Mouse (Mus musculus) embryonic facial prominence, embryonic 11.5 days (tissue): ENCODE results near the gene Rhou. TPM values are rescaled to one million over a fixed set of nuclear protein-coding genes. Genes with fewer than 3 reads are reported as not detected.
"Not testable (repeated sequence)": the region's sequence is repeated elsewhere in the genome, so short reads cannot be mapped to it uniquely, and the experiment has no call there.

Experiments
- ATAC-seq: fragments of 200-750 bp; cut with Nextera tagmentation; replicated peaks from 2 replicates; pipeline ENCODE4 v1.8.0; 2017; ENCODE audit warnings: low read depth; ENCODE audit not compliant: insufficient number of reproducible peaks, low FRiP score, low TSS enrichment
- DNase-seq: peaks from one replicate; pipeline ENCODE4 v3.0.0-alpha.2; 2015; ENCODE audit warnings: low spot score
- H3K27ac ChIP-seq: fragments of 300-500 bp; sonication (generic); replicated peaks from 2 replicates; pipeline ENCODE4 v1.5.1; 2014; ENCODE audit warnings: mild to moderate bottlenecking, low read depth, low read length, control low read depth
- H3K27me3 ChIP-seq: fragments of 300-500 bp; sonication (generic); 2 replicates; pipeline ENCODE4 v1.6.1; 2014; ENCODE audit warnings: mild to moderate bottlenecking, low read length, moderate library complexity, mixed read lengths; ENCODE audit not compliant: control insufficient read depth, insufficient read depth
- H3K36me3 ChIP-seq: fragments of 300-500 bp; sonication (generic); replicated peaks from 2 replicates; pipeline ENCODE4 v1.6.1; 2014; ENCODE audit warnings: low read depth, mild to moderate bottlenecking, low read length, moderate library complexity, mixed read lengths; ENCODE audit not compliant: control insufficient read depth, insufficient read depth
- H3K4me1 ChIP-seq: fragments of 300-500 bp; sonication (generic); 2 replicates; pipeline ENCODE4 v1.6.1; 2014; ENCODE audit warnings: low read length, mixed read lengths; ENCODE audit not compliant: control insufficient read depth, insufficient read depth
- H3K4me2 ChIP-seq: fragments of 300-500 bp; sonication (generic); 2 replicates; pipeline ENCODE4 v1.6.1; 2014; ENCODE audit warnings: low read depth, mild to moderate bottlenecking, control low read depth, low read length, moderate library complexity
- H3K4me3 ChIP-seq: fragments of 300-500 bp; sonication (generic); 2 replicates; pipeline ENCODE4 v1.5.1; 2014; ENCODE audit warnings: low read depth, low read length, control low read depth
- H3K9ac ChIP-seq: fragments of 300-500 bp; sonication (generic); replicated peaks from 2 replicates; pipeline ENCODE4 v1.6.1; 2014; ENCODE audit warnings: mild to moderate bottlenecking, control low read depth, low read length
- H3K9me3 ChIP-seq: fragments of 300-500 bp; sonication (generic); replicated peaks from 2 replicates; pipeline ENCODE4 v1.6.1; 2016; ENCODE audit warnings: mild to moderate bottlenecking, low read length, inconsistent platforms, mixed read lengths; ENCODE audit not compliant: control insufficient read depth
- WGBS: fragments of 180-500 bp; shearing (Covaris S2); extraction: QIAGEN DNeasy Blood & Tissue Kit; methylation state at CpG from one replicate; pipeline ENCODE4 v1.1.7; 2014; 5-methylcytosine and 5-hydroxymethylcytosine counted together
- polyA plus RNA-seq: library from polyadenylated mRNA; unstranded; fragments of >200 nt; fragmentation: Nextera tagmentation; extraction: Ambion mirVana; gene quantifications from 2 replicates; pipeline ENCODE4 v1.2.1, GENCODE M21; 2014

Rhou gene
- polyA plus RNA-seq, 1 experiment from 2014 or later, result 11.2 TPM

DNA sequence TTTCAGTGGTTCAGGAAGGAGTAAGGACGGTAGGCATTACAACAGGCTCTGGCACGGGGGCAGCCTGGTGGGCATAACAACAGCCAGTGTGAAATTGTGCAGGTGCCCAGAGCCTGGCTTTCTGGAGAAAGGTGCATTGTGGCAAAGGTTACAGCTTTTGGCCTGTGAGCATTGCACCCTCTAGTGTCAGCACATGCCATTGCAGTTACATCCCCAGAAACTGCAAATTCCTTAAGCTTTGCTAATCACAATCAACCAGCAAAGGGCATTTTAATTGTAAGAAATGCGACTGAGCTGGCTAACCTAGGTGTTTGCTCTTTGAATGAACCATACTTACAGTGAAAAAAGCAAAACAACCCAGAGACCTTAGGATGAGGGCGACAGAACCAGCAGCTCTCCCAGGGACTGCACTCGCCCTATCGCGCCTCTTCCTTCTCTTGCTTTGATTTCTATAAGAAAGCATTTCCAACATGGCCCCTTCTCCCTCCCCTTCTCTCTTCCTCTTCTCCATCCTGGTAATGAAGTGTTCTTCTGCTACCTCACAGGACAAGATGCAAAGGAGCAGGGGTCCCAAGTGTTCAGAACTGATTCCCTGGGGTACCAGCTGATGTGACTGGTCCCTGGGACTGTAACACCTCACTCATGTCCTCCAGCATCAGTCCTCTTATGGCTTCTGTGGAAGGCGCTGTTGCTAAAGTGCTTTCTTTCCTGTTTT, 25.3 kb upstream of the Rhou start:
- Histone ChIP-seq H3K4me1 (no peaks in the 10 kb centered on the region), H3K9ac (no peak overlapping the region), H3K27me3 (peaks cover 8% of the 10 kb centered on the region), H3K36me3 (no peaks in the 10 kb centered on the region), H3K4me2 (peak overlapping the region; percentile 34), H3K4me3 (peak overlapping the region; percentile 19), H3K9me3 (no peaks in the 10 kb centered on the region), H3K27ac (no peak overlapping the region)
- DNase-seq (peak; percentile 74), ATAC-seq (no peak)
- 5% methylated on average over 8 of the region's 8 CpGs for WGBS

DNA sequence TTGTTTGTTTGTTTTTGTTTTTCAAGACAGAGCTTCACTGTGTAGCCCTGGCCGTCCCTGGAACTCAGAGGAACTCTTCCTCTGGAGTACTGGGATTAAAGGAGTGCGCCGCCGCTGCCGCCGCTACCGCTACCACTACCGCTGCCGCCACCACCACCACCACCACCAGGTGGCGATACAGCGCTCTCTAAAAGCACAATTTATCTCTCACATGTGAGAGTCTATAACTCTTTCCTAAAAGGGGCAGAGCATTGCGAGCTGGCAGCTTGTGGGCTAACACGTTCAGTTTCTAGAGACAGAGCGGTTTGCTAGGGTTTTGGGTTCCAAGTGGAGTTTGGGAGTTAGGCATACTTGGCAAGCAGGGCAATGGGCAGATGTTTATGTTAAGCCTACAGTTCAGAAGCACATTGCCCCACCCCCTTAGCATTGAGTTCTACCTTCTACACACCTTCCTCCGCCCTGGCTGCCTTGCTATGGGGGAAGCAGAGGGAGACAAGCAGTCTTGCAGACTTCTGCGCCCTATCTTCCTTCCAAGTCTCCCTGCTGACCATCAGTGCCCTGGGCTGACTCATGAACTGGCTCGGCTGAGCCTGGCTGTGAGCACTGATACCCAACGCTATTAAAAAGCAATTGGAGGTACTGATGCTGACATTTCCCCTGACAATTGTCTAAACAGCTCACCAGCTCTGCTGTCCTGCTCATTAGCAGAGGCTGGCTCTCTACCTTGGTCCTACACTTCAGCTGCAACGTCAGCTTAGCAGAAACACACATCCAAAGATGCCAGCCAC, 24.6 kb upstream of the Rhou start:
- DNase-seq, result peak; percentile 93
- 14% methylated on average over 17 of the region's 19 CpGs for WGBS
- H3K4me1 ChIP-seq, result no peaks in the 10 kb centered on the region
- peak; percentile 30; the same call in 1 of the 2 replicates for ATAC-seq
- peak overlapping the region; percentile 34 for H3K4me2 ChIP-seq
- no peak overlapping the region for H3K27ac ChIP-seq
- H3K36me3 ChIP-seq, result no peaks in the 10 kb centered on the region
- peak overlapping the region; percentile 19 for H3K4me3 ChIP-seq
- no peaks in the 10 kb centered on the region for H3K9me3 ChIP-seq
- no peak overlapping the region for H3K9ac ChIP-seq
- peaks cover 8% of the 10 kb centered on the region for H3K27me3 ChIP-seq

DNA sequence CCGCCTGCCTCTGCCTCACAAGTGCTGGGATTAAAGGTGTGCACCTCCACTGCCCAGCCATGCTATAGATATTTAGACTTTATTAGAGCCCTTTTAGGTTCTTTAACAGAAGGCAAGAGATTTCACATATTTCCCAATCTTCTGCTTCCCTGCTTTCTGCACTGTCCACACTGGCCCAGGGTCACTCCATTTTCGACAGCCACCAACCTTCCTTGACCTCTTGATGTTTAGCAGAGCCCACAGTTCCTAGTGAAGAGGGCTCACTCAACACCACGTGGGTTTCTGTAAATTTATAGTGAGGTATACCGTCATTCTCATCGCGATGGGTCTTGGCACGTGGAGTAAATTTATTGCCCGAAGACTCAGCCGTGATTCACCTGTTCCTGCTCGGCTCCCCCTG, 23.7 kb upstream of the Rhou start:
- no peaks in the 10 kb centered on the region for H3K36me3 ChIP-seq
- H3K9ac ChIP-seq, result no peak overlapping the region
- no peak overlapping the region for H3K27ac ChIP-seq
- DNase-seq (no peak), ATAC-seq (no peak)
- H3K27me3 ChIP-seq, result no peaks in the 10 kb centered on the region; the same call in 1 of the 2 replicates
- no peaks in the 10 kb centered on the region for H3K9me3 ChIP-seq
- H3K4me3 ChIP-seq, result no peak overlapping the region
- no peak overlapping the region for H3K4me2 ChIP-seq
- H3K4me1 ChIP-seq, result no peaks in the 10 kb centered on the region
- 55% methylated on average over 9 of the region's 10 CpGs for WGBS

DNA sequence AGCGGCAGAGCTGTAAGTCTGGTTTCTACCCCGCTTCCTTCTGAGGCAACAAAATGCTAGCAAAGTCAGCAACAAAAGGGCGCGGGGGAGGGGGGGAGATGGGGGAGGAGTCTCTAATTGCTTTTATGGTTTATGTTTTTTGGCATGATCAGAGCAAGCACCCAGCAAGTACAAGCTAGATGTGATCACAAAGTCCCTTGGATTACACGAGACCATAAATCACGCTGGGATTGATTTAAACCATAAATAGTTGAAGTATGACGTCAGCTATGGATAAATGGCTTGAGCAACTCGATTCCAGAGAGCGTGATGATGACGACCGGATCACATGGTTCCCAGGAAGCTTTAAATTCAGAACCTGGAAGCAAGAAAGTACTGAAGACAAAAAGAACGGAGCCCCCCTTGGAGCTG, 22.9 kb upstream of the Rhou start:
- DNase-seq, result peak; percentile 56
- H3K9me3 ChIP-seq, result no peaks in the 10 kb centered on the region
- no peak overlapping the region for H3K9ac ChIP-seq
- peak overlapping the region; percentile 5; the same call in 1 of the 2 replicates for H3K4me2 ChIP-seq
- H3K27ac ChIP-seq, result no peak overlapping the region
- ATAC-seq, result no peak
- 37% methylated on average over 12 of the region's 12 CpGs for WGBS
- H3K4me3 ChIP-seq, result no peak overlapping the region
- H3K27me3 ChIP-seq, result no peaks in the 10 kb centered on the region; the same call in 1 of the 2 replicates
- H3K36me3 ChIP-seq, result no peaks in the 10 kb centered on the region
- H3K4me1 ChIP-seq, result no peaks in the 10 kb centered on the region

DNA sequence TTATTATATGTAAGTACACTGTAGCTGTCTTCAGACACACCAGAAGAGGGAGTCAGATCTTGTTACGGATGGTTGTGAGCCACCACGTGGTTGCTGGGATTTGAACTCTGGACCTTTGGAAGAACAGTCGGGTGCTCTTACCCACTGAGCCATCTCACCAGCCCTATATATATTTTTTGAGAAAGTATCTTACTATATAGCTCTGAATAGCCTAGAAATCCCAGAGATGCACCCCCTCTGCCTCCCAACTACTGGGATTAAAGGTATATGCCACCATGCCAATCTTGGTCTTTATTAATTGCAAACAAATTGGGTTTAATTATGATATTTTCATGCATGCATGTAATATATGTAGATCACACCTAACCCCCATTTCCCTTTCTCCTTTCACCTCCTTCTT, 22.0 kb upstream of the Rhou start:
- not testable (repeated sequence) for ATAC-seq, H3K27me3 ChIP-seq, H3K4me1 ChIP-seq, DNase-seq, H3K9me3 ChIP-seq, H3K9ac ChIP-seq, H3K4me2 ChIP-seq, H3K4me3 ChIP-seq, H3K36me3 ChIP-seq, H3K27ac ChIP-seq
- WGBS, result 74% methylated on average over 3 of the region's 3 CpGs

DNA sequence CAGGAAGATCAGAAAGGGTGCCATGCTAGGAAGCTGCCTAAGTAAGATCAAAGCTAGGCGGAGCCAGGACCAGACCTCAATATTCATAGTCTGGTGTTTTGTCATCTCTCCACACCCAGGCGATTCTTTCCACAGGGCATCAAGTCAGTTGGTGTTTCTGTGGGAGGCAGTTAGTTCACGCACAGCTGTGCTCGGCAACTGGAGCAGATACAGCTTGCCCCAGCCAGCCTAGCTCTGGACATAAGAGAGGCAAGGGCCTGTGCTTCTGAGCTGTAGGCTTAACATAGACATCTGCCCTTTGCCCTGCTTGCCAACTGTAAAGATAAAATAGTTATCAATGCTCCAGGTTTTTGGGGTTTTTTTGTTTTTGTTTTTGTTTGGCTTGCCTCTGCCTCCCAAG, 21.5 kb upstream of the Rhou start:
- DNase-seq, result no peak
- no peak for ATAC-seq

DNA sequence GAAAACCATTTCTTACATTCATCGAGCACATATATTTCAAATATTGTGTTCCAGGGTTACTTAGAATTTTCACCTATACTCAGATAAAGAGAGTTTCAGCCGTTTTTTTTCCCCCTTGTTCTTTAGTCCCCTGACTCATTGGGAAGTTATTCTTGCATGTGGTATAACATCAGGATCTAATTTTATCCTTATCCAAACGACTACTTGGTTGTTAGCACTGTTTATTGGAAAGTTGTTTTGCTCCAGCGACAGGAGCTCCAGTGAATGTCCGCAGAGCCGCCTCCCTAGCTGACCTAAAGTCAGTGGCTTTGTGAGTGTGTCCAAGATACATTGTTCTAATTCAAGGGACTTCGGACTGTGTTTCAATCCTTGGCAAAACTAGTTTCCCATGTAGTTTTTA, 19.9 kb upstream of the Rhou start:
- no peaks in the 10 kb centered on the region for H3K4me1 ChIP-seq
- no peak for DNase-seq
- no peak overlapping the region for H3K4me3 ChIP-seq
- H3K27ac ChIP-seq, result no peak overlapping the region
- no peak for ATAC-seq
- no peak overlapping the region for H3K9ac ChIP-seq
- no peaks in the 10 kb centered on the region for H3K9me3 ChIP-seq
- WGBS, result 61% methylated on average over 7 of the region's 7 CpGs
- H3K4me2 ChIP-seq, result no peak overlapping the region
- H3K27me3 ChIP-seq, result no peaks in the 10 kb centered on the region; the same call in 1 of the 2 replicates
- H3K36me3 ChIP-seq, result no peaks in the 10 kb centered on the region

More for the DNA sequence above, 21.5 kb upstream of the Rhou start:
- H3K4me2 ChIP-seq, result no peak overlapping the region
- no peaks in the 10 kb centered on the region for H3K9me3 ChIP-seq
- H3K27ac ChIP-seq, result no peak overlapping the region
- no peaks in the 10 kb centered on the region for H3K36me3 ChIP-seq
- no peaks in the 10 kb centered on the region for H3K4me1 ChIP-seq
- 85% methylated on average over 4 of the region's 4 CpGs for WGBS
- H3K9ac ChIP-seq, result no peak overlapping the region
- no peaks in the 10 kb centered on the region; the same call in 1 of the 2 replicates for H3K27me3 ChIP-seq
- no peak overlapping the region for H3K4me3 ChIP-seq
